Mouse (Mus musculus) ovary, postnatal 14 days (tissue): ENCODE measurements around the gene Ccr7.

ENCODE experiments used
- DNase-seq: peaks from one replicate; pipeline ENCODE4 v3.0.0; 2022; ENCODE audit warnings: low spot score

Gene Ccr7

GRCm38 (mm10) chr11:99115940-99116339, 38.9 kb downstream of the Ccr7 start:
- DNase-seq: no peak

- no peak for DNase-seq
Measured at GRCm38 (mm10) chr11:99113111-99113510, 41.8 kb downstream of the Ccr7 start.

- DNase-seq: no peak
Measured at GRCm38 (mm10) chr11:99112700-99113099, 42.2 kb downstream of the Ccr7 start.

- DNase-seq: no peak
Measured at GRCm38 (mm10) chr11:99111631-99112030, 43.2 kb downstream of the Ccr7 start.

- DNase-seq: no peak
Measured at GRCm38 (mm10) chr11:99111155-99111554, 43.7 kb downstream of the Ccr7 start.

GRCm38 (mm10) chr11:99110370-99111110, 44.3 kb downstream of the Ccr7 start:
- DNase-seq: no peak

GRCm38 (mm10) chr11:99108296-99108695, 46.6 kb downstream of the Ccr7 start:
- DNase-seq: no peak

- DNase-seq: no peak
Measured at GRCm38 (mm10) chr11:99105981-99106726, 48.7 kb downstream of the Ccr7 start.

- DNase-seq: no peak
Measured at GRCm38 (mm10) chr11:99104609-99105410, 50.1 kb downstream of the Ccr7 start.

- DNase-seq: no peak
Measured at GRCm38 (mm10) chr11:99102575-99103270, 52.2 kb downstream of the Ccr7 start.

- no peak for DNase-seq
Measured at GRCm38 (mm10) chr11:99101693-99102092, 53.2 kb downstream of the Ccr7 start.

GRCm38 (mm10) chr11:99100215-99100614, 54.7 kb downstream of the Ccr7 start:
- no peak for DNase-seq

GRCm38 (mm10) chr11:99099516-99099915, 55.4 kb downstream of the Ccr7 start:
- peak; percentile 48 for DNase-seq

- no peak for DNase-seq
Measured at GRCm38 (mm10) chr11:99098924-99099323, 56.0 kb downstream of the Ccr7 start.

GRCm38 (mm10) chr11:99096996-99097774, 57.7 kb downstream of the Ccr7 start:
- no peak for DNase-seq

GRCm38 (mm10) chr11:99096417-99096816, 58.5 kb downstream of the Ccr7 start:
- DNase-seq: no peak

GRCm38 (mm10) chr11:99095759-99096158, 59.1 kb downstream of the Ccr7 start:
- DNase-seq: no peak

GRCm38 (mm10) chr11:99094911-99095676, 59.8 kb downstream of the Ccr7 start:
- no peak for DNase-seq
